Mouse (Mus musculus): ENCODE results near the gene Trim31.

Gene Trim31

DNA sequence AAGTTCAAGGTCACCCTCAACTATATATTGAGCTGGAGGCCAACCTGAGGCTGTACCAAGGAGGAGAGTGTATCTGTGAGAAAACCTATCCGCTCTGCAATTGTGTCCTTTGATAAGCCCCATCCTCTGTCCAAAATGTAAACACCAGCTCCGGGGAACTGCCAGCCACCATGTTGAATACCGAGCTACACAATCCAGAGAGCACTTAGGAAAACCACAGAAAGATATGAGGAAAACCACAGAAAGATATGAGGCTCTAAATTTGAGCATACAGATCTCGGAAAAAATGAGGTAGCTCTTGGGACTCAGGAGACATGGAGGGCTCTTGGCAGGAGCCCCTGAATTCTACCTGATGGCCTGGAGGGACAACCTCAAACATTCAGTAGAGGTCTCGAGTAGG, 4.5 kb upstream of the Trim31 start:
- DNase-seq (ENCODE audit: low read depth in 1 of 2, low spot score in 2 of 2) = no peak

GRCm38 (mm10) chr17:36896583-36896982, 1.3 kb upstream of the Trim31 start:
- no peak for DNase-seq (ENCODE audit: low read depth in 1 of 2, low spot score in 2 of 2)

GRCm38 (mm10) chr17:36897065-36897464, 853 bp upstream of the Trim31 start:
- DNase-seq (ENCODE audit: low read depth in 1 of 2, low spot score in 2 of 2) = no peak

- DNase-seq (ENCODE audit: low read depth in 1 of 2, low spot score in 2 of 2) = no peak
Observed at GRCm38 (mm10) chr17:36899376-36899775, 1.5 kb downstream of the Trim31 start.

- no peak for DNase-seq (ENCODE audit: low read depth in 1 of 2, low spot score in 2 of 2)
Observed at GRCm38 (mm10) chr17:36900001-36900400, 2.1 kb downstream of the Trim31 start.

GRCm38 (mm10) chr17:36900691-36901090, 2.8 kb downstream of the Trim31 start:
- no peak for DNase-seq (ENCODE audit: low read depth in 1 of 2, low spot score in 2 of 2)

DNA sequence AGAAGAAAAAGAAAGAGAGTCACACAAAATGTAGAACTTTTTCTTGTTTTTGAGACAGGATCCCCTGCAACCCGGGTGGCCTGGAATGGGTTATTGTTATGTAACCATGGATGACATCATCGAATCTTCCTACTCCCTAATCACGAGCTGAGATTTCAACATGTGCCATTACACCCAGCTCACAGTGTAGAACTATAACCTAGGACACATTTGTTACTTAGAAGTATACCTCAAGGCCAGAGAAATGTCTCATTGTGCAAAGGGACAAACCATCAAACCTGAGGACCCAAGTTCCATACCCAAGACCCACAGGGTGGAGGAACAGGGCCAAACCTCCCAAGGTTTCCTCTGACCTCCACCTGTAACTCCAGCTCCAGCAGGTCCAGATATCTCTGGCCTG, 5.7 kb downstream of the Trim31 start:
- DNase-seq (ENCODE audit: low read depth in 1 of 2, low spot score in 2 of 2) = no peak

GRCm38 (mm10) chr17:36908235-36908634, 10.3 kb downstream of the Trim31 start:
- no peak for DNase-seq (ENCODE audit: low read depth in 1 of 2, low spot score in 2 of 2)

- no peak for DNase-seq (ENCODE audit: low read depth in 1 of 2, low spot score in 2 of 2)
Observed at GRCm38 (mm10) chr17:36909802-36910201, 11.9 kb downstream of the Trim31 start.

- DNase-seq (ENCODE audit: low read depth in 1 of 2, low spot score in 2 of 2) = no peak
Observed at GRCm38 (mm10) chr17:36912031-36912430, 14.1 kb downstream of the Trim31 start.

DNA sequence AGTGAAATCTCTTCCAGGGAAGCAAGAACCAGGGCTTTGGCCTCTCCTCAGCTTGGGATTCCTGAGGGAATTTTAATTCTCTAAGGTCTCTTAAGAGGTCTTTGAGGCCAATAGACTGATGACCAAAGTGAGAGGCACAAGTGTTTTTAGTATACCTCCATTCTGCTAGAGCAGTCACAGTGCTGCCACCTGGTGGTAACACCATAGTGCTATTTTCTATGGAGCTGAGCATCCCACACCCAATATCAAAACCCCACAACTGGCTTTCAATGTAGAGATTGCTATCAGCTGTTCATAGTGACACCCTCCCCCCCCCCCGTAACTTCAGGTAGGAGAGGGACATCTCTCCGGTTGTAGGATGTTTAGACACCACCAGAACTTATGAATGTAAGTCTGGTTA, 16.2 kb downstream of the Trim31 start:
- DNase-seq (ENCODE audit: low read depth in 1 of 2, low spot score in 2 of 2) = peak in 1 of 2 experiments; percentile 19

- DNase-seq (ENCODE audit: low read depth in 1 of 2, low spot score in 2 of 2) = no peak
Observed at GRCm38 (mm10) chr17:36915076-36915475, 17.2 kb downstream of the Trim31 start.

DNA sequence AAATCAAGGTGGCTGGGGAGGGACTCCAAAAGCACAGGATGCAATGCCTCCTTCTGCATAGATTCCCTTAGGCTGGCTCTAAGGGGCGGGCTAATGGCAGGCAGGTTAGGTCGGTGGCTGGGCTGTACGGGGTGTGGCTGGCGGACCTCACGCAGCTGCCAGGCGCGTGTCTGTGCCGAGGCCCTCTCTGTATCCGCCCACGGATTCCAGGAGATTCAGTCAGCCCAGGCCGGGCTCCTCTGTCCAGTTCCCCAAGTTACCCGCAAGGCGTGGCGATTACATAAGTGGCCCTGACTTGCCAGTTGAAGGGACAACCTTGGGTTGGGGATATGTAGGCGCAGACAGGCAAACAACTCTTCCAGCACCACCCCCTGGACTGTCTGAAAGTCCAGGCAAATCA, 22.3 kb downstream of the Trim31 start:
- DNase-seq (ENCODE audit: low read depth in 1 of 2, low spot score in 2 of 2) = no peak

GRCm38 (mm10) chr17:36922715-36923114, 24.8 kb downstream of the Trim31 start:
- DNase-seq (ENCODE audit: low read depth in 1 of 2, low spot score in 2 of 2) = no peak

DNA sequence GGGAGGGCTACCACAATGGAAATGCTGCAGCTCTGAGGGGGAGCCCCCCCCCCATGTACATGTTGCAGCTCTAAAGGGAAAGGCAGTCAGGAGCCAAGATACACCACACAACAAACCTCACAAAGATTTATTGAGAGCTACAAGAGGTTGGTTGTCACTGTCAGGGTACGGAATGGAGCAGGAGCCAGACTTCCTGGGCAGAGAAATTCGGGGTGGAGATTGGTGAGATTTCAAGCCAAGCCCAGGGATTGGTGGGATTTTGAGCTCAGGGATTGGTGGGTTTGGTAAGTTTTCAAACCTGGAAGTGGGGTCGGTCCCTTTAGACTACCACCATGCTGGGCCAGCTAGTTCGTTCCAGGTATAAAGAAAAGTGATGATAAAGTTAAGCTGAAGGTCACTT, 25.6 kb downstream of the Trim31 start:
- no peak for DNase-seq (ENCODE audit: low read depth in 1 of 2, low spot score in 2 of 2)

- DNase-seq (ENCODE audit: low read depth in 1 of 2, low spot score in 2 of 2) = no peak
Observed at GRCm38 (mm10) chr17:36927496-36928120, 29.7 kb downstream of the Trim31 start.

- no peak for DNase-seq (ENCODE audit: low read depth in 1 of 2, low spot score in 2 of 2)
Observed at GRCm38 (mm10) chr17:36929236-36929932, 31.5 kb downstream of the Trim31 start.

- no peak for DNase-seq (ENCODE audit: low read depth in 1 of 2, low spot score in 2 of 2)
Observed at GRCm38 (mm10) chr17:36930233-36930632, 32.3 kb downstream of the Trim31 start.

- no peak for DNase-seq (ENCODE audit: low read depth in 1 of 2, low spot score in 2 of 2)
Observed at GRCm38 (mm10) chr17:36931130-36931529, 33.2 kb downstream of the Trim31 start.

GRCm38 (mm10) chr17:36931806-36932205, 33.9 kb downstream of the Trim31 start:
- no peak for DNase-seq (ENCODE audit: low read depth in 1 of 2, low spot score in 2 of 2)

- no peak for DNase-seq (ENCODE audit: low read depth in 1 of 2, low spot score in 2 of 2)
Observed at GRCm38 (mm10) chr17:36938056-36938455, 40.1 kb downstream of the Trim31 start.

GRCm38 (mm10) chr17:36942391-36942790, 44.5 kb downstream of the Trim31 start:
- DNase-seq (ENCODE audit: low read depth in 1 of 2, low spot score in 2 of 2) = no peak
